Mouse (Mus musculus): ENCODE measurements around the gene Fam126a. TPM values are rescaled to one million over a fixed set of nuclear protein-coding genes. Genes with fewer than 3 reads are reported as not detected.

The Fam126a gene
- total and polyA plus RNA-seq, 3 experiments: 30.0 to 51.1 (median 34.7) TPM

- Histone ChIP-seq H3K9me3 (replicated peaks; ENCODE audit: insufficient read depth, low read length) (no peaks in the 10 kb centered on the region), H3K27ac (ENCODE audit: control insufficient read depth, low read depth, low read length) (no peak overlapping the region), H3K4me3 (ENCODE audit: control insufficient read depth in 1 of 2, insufficient read depth in 1 of 2, low read depth in 2 of 2, low read length in 2 of 2) (no peak overlapping the region), H3K4me1 (ENCODE audit: control insufficient read depth in 1 of 2, insufficient read depth in 2 of 2, low read length in 2 of 2) (no peaks in the 10 kb centered on the region), H3K9ac (ENCODE audit: control insufficient read depth, low read depth, low read length, poor library complexity, severe bottlenecking) (no peak overlapping the region), H3K79me2 (ENCODE audit: control insufficient read depth, insufficient read depth, low read length, poor library complexity) (no peaks in the 10 kb centered on the region), H3K36me3 (ENCODE audit: control insufficient read depth in 1 of 2, insufficient read depth in 2 of 2, low read length in 2 of 2) (no peaks in the 10 kb centered on the region), H3K27me3 (ENCODE audit: control insufficient read depth in 1 of 2, insufficient read depth in 2 of 2, low read length in 2 of 2) (peaks cover 6 to 18% of the 10 kb centered on the region in 2 experiments)
- no peak for DNase-seq (ENCODE audit: low read depth, low spot score)
- no peak for TF ChIP-seq E2F4 (IDR thresholded peaks at IDR 0.05; ENCODE audit: borderline replicate concordance, low read depth, low read length)
These were observed 48.1 kb upstream of the Fam126a start for GRCm38 (mm10) chr5:24078420-24079179.

GRCm38 (mm10) chr5:24077739-24078306 lies 47.3 kb upstream of the Fam126a start:
- TF ChIP-seq SIN3A (IDR thresholded peaks at IDR 0.05; ENCODE audit: low read length) (no peak), NELFE (IDR thresholded peaks at IDR 0.05; ENCODE audit: low read depth, low read length) (no peak), TAL1 (IDR thresholded peaks at IDR 0.05; ENCODE audit: low read length) (no peak), MYB (IDR thresholded peaks at IDR 0.05; ENCODE audit: low read depth, low read length) (no peak), GATA1 (IDR thresholded peaks at IDR 0.05; ENCODE audit: low read depth, low read length) (no peak), EP300 (IDR thresholded peaks at IDR 0.05; ENCODE audit: low read depth in 1 of 2, low read length in 2 of 2) (no peak), MEF2A (IDR thresholded peaks at IDR 0.05; ENCODE audit: extremely low read depth, insufficient replicate concordance, low read depth, low read length, poor library complexity, severe bottlenecking) (no peak), NRF1 (IDR thresholded peaks at IDR 0.05; ENCODE audit: insufficient read depth, low read depth, low read length, poor library complexity, severe bottlenecking) (no peak), RCOR1 (IDR thresholded peaks at IDR 0.05; ENCODE audit: low read depth, low read length) (no peak)
- no peaks in the 10 kb centered on the region for H3K4me1 ChIP-seq (ENCODE audit: control insufficient read depth in 1 of 2, insufficient read depth in 2 of 2, low read length in 2 of 2)
- no peak for DNase-seq (ENCODE audit: low read depth, low spot score)
- no peak overlapping the region for H3K4me3 ChIP-seq (ENCODE audit: control insufficient read depth in 1 of 2, insufficient read depth in 1 of 2, low read depth in 2 of 2, low read length in 2 of 2)
- no peaks in the 10 kb centered on the region for H3K9me3 ChIP-seq (replicated peaks; ENCODE audit: insufficient read depth, low read length)
- peaks cover 6 to 18% of the 10 kb centered on the region in 2 experiments for H3K27me3 ChIP-seq (ENCODE audit: control insufficient read depth in 1 of 2, insufficient read depth in 2 of 2, low read length in 2 of 2)
- no peak overlapping the region for H3K27ac ChIP-seq (ENCODE audit: control insufficient read depth, low read depth, low read length)
- no peaks in the 10 kb centered on the region for H3K36me3 ChIP-seq (ENCODE audit: control insufficient read depth in 1 of 2, insufficient read depth in 2 of 2, low read length in 2 of 2)
- no peaks in the 10 kb centered on the region for H3K79me2 ChIP-seq (ENCODE audit: control insufficient read depth, insufficient read depth, low read length, poor library complexity)
- no peak overlapping the region for H3K9ac ChIP-seq (ENCODE audit: control insufficient read depth, low read depth, low read length, poor library complexity, severe bottlenecking)

GRCm38 (mm10) chr5:24076986-24077718 lies 46.7 kb upstream of the Fam126a start:
- H3K27ac ChIP-seq (ENCODE audit: control insufficient read depth, low read depth, low read length): no peak overlapping the region
- peaks cover 6 to 18% of the 10 kb centered on the region in 2 experiments for H3K27me3 ChIP-seq (ENCODE audit: control insufficient read depth in 1 of 2, insufficient read depth in 2 of 2, low read length in 2 of 2)
- H3K4me3 ChIP-seq (ENCODE audit: control insufficient read depth in 1 of 2, insufficient read depth in 1 of 2, low read depth in 2 of 2, low read length in 2 of 2): peak overlapping the region in 1 of 2 experiments; percentile 37; a peak in 2 of 4 replicates
- peak; percentile 45 for DNase-seq (ENCODE audit: low read depth, low spot score)
- no peak overlapping the region for H3K9ac ChIP-seq (ENCODE audit: control insufficient read depth, low read depth, low read length, poor library complexity, severe bottlenecking)
- H3K9me3 ChIP-seq (replicated peaks; ENCODE audit: insufficient read depth, low read length): no peaks in the 10 kb centered on the region
- no peaks in the 10 kb centered on the region for H3K79me2 ChIP-seq (ENCODE audit: control insufficient read depth, insufficient read depth, low read length, poor library complexity)
- no peaks in the 10 kb centered on the region for H3K4me1 ChIP-seq (ENCODE audit: control insufficient read depth in 1 of 2, insufficient read depth in 2 of 2, low read length in 2 of 2)
- H3K36me3 ChIP-seq (ENCODE audit: control insufficient read depth in 1 of 2, insufficient read depth in 2 of 2, low read length in 2 of 2): no peaks in the 10 kb centered on the region
- TF ChIP-seq CTCF (IDR thresholded peaks at IDR 0.05 in 2 of 3, conservative IDR thresholded peaks at IDR 0.05 in 1 of 3; ENCODE audit: control insufficient read depth in 1 of 3, insufficient read depth in 1 of 3, low read depth in 2 of 3, low read length in 3 of 3, poor library complexity in 1 of 3, severe bottlenecking in 1 of 3) (peak; percentile 26 to 68 (median 51)), USF1 (IDR thresholded peaks at IDR 0.05; ENCODE audit: low read depth, low read length) (no peak), SMC3 (IDR thresholded peaks at IDR 0.05; ENCODE audit: low read depth, low read length) (peak; percentile 69), ZMIZ1 (IDR thresholded peaks at IDR 0.05; ENCODE audit: low read depth, low read length) (no peak), MAZ (IDR thresholded peaks at IDR 0.05; ENCODE audit: low read depth, low read length) (no peak), TBP (IDR thresholded peaks at IDR 0.05; ENCODE audit: low read depth, low read length) (no peak), POLR2A (IDR thresholded peaks at IDR 0.05; ENCODE audit: control insufficient read depth in 1 of 2, insufficient read depth in 1 of 2, low read depth in 1 of 2, low read length in 2 of 2, poor library complexity in 1 of 2) (no peak), GATA1 (IDR thresholded peaks at IDR 0.05; ENCODE audit: low read depth, low read length) (no peak), CHD1 (IDR thresholded peaks at IDR 0.05; ENCODE audit: low read depth, low read length) (no peak), RAD21 (IDR thresholded peaks at IDR 0.05; ENCODE audit: low read depth, low read length) (peak; percentile 65), NRF1 (IDR thresholded peaks at IDR 0.05; ENCODE audit: insufficient read depth, low read depth, low read length, poor library complexity, severe bottlenecking) (no peak), E2F4 (IDR thresholded peaks at IDR 0.05; ENCODE audit: borderline replicate concordance, low read depth, low read length) (no peak), ZC3H11A (IDR thresholded peaks at IDR 0.05; ENCODE audit: low read depth, low read length) (peak; percentile 54), MYC (IDR thresholded peaks at IDR 0.05; ENCODE audit: low read depth, low read length) (no peak)
